Mouse (Mus musculus) inflammation-experienced regulatory T-cells, adult 6 months (primary cell): ENCODE data around the gene Cd24a. TPM values are rescaled to one million over a fixed set of nuclear protein-coding genes. Genes with fewer than 3 reads are reported as not detected.

ENCODE experiments used
- ATAC-seq: one replicate; pipeline ENCODE4 v1.8.0; 2017
- polyA plus RNA-seq, 3 experiments: library from polyadenylated mRNA; unstranded; fragments of 100-300 nt; shearing (Covaris generic); gene quantifications; one replicate each; pipeline ENCODE4 v1.2.1; 2017

Cd24a gene
- polyA plus RNA-seq, 3 experiments from 2014 or later, result 0.43 to 2.3 (median 2.2) TPM

DNA sequence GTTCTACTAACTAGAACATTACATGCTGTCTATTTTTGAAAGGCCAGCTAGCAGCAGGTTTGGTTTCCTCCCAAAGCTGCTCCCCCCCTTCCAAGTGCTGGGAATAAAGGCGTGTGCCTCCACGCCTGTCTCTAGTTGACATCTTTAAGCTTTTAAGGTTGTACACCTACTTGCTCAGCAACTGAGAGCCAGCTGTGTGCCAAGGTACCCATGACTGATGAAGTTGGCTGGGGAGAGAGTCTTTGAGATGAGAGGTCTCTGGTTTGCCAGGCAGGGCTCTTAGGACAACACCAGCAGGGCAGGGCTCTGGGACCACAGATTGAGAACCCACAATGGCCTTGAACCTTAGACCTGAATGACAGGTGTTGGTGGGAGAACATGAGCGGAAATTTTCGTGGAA is 6.5 kb downstream of the Cd24a start:
- ATAC-seq, result no peak

- ATAC-seq, result no peak
Measured at GRCm38 (mm10) chr10:43588470-43589177, 10.5 kb downstream of the Cd24a start.

DNA sequence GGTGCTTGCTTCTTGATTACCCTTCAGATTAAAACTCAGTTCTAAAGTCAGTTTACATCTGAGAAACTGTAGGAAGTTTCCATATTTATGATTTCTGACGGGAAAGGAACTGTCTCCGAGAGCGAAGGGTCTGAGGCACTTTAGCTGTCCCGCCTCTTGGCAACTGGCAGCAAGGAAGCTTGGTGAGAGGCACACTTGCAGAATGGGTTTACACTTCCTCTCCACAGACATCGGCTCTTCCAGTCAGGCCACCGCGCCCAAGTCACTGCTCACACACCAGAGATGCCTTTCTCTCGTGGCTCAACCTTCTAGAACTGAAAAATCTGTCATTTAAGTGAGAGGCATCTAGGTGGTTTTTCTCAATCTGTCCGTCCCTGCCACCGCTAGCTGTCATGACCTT is 13.4 kb downstream of the Cd24a start:
- no peak for ATAC-seq

DNA sequence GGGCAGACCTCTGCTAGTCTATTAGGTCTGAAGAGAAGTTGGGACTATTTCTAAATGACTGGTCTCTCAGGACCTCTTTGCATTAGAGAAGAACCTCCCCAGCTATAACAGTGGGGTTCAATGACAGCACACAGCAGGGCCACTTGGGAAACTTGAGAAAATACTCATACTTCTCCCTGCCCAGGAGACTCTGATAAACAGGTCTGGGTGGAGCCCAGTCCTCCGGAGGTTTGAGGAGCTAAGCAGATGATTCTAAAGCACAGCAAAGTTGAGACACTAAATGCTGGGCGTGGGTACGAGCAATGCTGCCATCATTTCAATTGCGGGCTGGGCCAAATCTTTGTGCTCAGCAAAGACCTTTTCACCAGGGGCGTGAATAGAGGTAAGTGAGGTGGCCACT is 15.1 kb downstream of the Cd24a start:
- no peak for ATAC-seq

- ATAC-seq, result no peak
Measured at GRCm38 (mm10) chr10:43594187-43594586, 16.1 kb downstream of the Cd24a start.

- no peak for ATAC-seq
Measured at GRCm38 (mm10) chr10:43594894-43595293, 16.8 kb downstream of the Cd24a start.

GRCm38 (mm10) chr10:43598067-43598726 is 20.1 kb downstream of the Cd24a start:
- no peak for ATAC-seq

DNA sequence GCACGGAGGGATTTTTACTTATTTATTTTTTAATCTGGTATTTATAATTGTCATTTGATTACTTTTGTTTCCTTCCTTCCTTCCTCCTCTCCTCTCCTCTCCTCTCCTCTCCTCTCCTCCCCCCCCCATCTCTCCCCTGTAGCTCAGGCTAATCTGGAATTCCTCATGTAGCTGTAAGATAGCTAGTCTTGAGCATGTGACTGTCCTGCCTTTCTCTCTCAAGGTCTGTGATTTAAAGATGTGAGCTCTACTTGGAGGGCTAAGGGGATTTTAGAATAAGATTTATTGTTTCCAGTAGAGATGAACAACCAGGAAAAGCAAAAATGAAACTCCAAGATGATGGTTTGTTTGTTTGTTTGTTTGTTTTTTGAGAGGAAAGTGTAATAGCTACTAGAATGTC is 23.0 kb downstream of the Cd24a start:
- ATAC-seq, result no peak

- ATAC-seq, result no peak
Measured at GRCm38 (mm10) chr10:43601511-43602396, 23.7 kb downstream of the Cd24a start.

DNA sequence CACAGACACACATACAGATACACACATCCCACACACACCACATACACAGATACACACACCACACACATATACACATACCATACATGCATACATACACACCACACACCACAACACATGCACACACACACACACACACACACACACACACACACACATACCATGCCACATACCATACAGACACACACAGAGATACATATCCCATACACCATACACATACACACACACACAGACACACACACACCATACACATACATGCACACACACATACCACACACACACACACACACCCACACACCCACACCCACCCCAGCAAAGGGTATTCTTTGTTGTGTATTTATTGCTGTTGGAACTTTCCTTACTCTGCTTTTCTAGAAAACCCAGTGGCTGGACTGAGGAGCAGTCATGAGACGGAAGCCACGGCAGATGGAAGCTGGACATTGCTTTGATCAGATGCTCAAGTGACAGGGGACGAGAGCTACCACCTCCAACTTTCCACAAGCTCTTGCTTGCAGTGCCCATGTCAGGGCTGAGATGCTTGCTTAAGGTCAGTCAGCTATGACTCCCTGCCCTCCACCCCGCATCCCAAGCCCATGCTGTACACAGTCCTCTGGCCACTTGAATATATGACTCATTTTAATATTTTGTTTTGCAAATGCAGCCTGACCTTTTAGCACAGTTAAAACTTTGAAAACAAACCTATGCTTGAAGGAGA is 26.0 kb downstream of the Cd24a start:
- ATAC-seq, result no peak

GRCm38 (mm10) chr10:43604687-43605250 is 26.7 kb downstream of the Cd24a start:
- no peak for ATAC-seq

- ATAC-seq, result no peak
Measured at GRCm38 (mm10) chr10:43605901-43606300, 27.8 kb downstream of the Cd24a start.

DNA sequence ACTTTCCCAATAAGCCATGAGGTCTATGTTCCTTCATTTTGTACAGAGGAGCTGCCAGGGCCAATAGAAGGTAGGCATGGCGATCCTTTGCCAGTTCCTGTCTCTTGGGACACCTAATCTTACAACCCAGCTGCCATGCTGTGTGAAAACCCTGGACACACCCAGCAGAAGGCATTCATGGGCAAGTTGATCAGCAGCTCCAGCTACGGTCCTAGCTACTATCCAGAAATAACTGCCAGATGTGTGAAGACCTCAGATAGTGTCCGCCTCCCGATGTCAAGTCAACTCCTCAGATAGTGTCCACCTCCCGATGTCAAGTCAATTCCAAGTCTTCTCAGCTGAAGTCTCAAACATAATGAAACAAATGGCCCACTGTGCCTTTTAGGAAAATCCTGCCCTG is 31.4 kb downstream of the Cd24a start:
- ATAC-seq, result no peak

DNA sequence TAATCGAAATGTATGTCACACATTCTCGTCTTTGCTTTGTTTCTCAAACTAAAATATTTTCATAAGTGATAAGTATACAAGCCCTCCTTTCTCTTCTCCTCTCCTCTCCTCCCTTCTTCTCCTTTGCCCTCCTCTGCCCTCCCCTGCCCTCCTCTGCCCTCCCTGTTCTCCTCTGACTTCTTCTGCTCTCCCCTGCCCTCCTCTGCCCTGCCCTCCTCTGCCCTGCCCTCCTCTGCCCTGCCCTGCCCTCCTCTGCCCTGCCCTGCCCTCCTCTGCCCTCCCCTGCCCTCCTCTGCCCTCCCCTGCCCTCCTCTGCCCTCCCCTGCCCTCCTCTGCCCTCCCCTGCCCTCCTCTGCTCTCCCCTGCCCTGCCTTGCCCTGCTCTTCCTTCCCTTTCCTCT is 31.9 kb downstream of the Cd24a start:
- ATAC-seq, result no peak

GRCm38 (mm10) chr10:43611081-43611480 is 33.0 kb downstream of the Cd24a start:
- no peak for ATAC-seq

DNA sequence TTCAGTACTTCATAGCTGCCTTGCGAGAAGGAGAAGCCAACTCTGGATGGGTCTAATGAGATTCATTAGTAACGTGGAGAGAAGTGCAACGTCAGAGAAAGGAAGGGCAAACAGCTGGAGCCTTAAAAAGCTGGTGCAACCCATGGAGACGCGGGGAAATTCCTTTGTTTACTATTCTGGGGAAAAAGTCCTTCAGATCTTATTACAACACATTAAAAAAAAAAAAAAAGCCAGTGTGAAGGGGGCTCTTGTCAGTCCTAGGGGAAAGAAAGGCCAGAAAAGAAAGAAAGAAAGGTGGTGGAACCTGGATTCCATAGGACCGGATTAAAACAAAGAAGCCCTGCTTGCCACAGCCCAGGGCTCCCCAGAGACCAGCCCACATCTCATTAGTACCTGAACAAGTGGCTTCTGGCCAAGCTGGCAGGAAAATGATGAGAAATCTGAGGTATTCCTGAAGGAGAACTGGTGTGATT is 41.0 kb downstream of the Cd24a start:
- no peak for ATAC-seq

- ATAC-seq, result no peak
Measured at GRCm38 (mm10) chr10:43619939-43620338, 41.9 kb downstream of the Cd24a start.

DNA sequence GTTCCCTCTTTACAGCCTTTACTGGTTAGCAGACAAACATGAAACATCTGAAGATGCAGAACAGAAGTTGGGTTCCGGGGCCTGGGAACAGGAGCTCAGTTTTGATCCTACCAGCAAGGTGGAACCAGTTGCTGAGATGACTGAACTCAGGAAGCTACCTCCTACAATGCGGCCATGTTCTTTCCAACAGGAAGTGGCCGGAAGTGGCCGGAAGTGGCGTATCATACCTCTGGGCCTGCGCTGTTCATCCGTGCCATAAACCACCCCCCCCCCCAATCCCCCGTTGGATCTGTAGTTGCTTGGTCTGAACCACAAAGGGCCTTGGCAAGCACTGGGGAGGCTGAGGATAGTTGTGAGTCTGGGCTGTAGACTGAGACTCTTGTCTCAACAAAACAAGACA is 45.4 kb downstream of the Cd24a start:
- no peak for ATAC-seq

DNA sequence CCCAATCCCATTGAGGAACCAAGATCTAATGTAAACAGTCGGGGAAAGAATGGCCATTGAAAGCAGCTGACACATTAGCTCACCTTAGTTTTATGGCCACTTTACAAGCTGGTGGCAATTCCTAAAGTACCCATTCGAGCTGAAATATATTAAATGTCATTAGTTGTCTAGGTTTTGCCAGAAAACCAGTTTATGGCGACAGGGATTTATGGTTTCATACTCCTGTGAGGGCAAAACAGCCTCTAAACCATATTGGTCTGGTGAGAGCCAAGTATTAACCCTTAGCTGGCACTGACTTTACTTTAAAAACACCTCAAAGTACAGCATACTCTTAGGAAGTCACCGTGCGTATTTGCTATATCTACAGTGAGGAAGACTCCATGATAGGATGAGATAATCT is 46.3 kb downstream of the Cd24a start:
- ATAC-seq, result no peak

DNA sequence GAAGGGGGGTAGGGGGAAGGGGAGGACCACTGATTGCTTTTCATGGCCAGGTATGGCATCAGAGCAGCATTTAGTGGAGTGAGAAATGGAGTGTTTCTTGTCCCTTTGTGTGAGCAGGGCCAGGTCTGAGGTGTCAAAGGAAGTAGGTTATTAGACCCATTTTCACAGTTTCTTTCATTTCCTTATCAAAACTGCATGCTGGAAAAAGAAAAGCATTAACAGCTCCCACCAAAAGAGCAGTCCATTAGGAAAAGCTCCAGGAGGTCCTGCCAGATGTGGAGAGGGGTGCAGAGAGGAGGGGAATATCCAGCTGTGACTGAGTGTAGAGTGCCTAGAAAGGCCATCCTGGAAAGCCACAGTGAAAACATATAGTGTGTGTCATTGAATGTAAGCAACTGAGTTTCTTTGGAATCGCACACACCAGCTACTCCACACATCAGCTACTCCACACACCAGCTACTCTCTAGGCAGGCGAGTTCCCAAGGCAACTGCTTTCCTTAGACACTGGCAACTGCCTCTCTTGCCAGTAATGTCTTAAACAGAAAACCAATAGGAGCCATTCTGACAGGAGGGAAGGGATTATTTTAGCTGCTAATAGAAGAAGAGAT is 46.8 kb downstream of the Cd24a start:
- no peak for ATAC-seq

DNA sequence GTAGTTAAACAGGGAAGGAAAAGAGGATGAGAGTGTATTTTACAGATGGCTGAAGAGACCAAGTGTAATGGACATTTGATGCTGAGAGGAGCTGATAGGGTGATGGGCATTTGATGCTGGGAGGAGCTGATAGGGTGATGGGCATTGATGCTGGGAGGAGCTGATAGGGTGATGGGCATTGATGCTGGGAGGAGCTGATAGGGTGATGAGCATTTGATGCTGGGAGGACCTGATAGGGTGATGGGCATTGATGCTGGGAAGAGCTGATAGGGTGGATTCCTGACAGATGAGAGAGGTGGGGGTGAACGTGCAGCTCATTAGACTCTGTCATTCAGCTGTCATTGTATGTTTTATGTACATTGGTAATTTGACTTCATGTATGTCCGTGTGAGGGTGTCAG is 47.5 kb downstream of the Cd24a start:
- ATAC-seq, result no peak

- no peak for ATAC-seq
Measured at GRCm38 (mm10) chr10:43629216-43629615, 51.1 kb downstream of the Cd24a start.
